24 mouse cellular contexts compared by ENCODE assay signal in genomic region chr11:113533931-113534330, GRCm38 (mm10).
DNase-seq lines count a peak whose midpoint lies in the region; ATAC-seq lines count a peak whose summit lies in the region.
"Had no signal": no experiment of that assay in that cellular context is flagged by ENCODE, and none has a peak within 500 bp of the region (broad histone marks: within the 10 kb centered on the region; RNA-seq: fewer than 3 reads in every experiment).

No protein-coding gene starts in this region.

- no peak overlapping the region for H3K4me3 ChIP-seq in forebrain, embryonic 15.5 days
- no peak overlapping the region for H3K4me3 ChIP-seq in forebrain, embryonic 11.5 days (ENCODE audit: low read depth, low read length)
- H3K4me3 ChIP-seq in midbrain, embryonic 14.5 days (replicated peaks; ENCODE audit: low read depth, low read length) = no peak overlapping the region
- no peak overlapping the region for H3K4me3 ChIP-seq in midbrain, embryonic 15.5 days
- H3K4me3 ChIP-seq in embryonic facial prominence, embryonic 12.5 days = no peak overlapping the region
- no peak overlapping the region for H3K4me3 ChIP-seq in neural tube, embryonic 14.5 days (ENCODE audit: low read depth, low read length)
- H3K4me3 ChIP-seq: embryonic facial prominence, embryonic 13.5 days; erythroblast, embryonic 14.5 days; heart, embryonic 15.5 days; limb, embryonic 13.5 days; liver, embryonic 13.5 days; lung, embryonic 15.5 days; megakaryocyte, embryonic 14.5 days had no signal

- no peaks in the 10 kb centered on the region for H3K36me3 ChIP-seq in forebrain, embryonic 15.5 days
- H3K36me3 ChIP-seq in forebrain, embryonic 11.5 days (ENCODE audit: control insufficient read depth, insufficient read depth, low read length) = no peaks in the 10 kb centered on the region
- no peaks in the 10 kb centered on the region for H3K36me3 ChIP-seq in midbrain, embryonic 14.5 days (ENCODE audit: control insufficient read depth, insufficient read depth, low read length)
- no peaks in the 10 kb centered on the region for H3K36me3 ChIP-seq in midbrain, embryonic 15.5 days (replicated peaks)
- H3K36me3 ChIP-seq in embryonic facial prominence, embryonic 12.5 days = no peaks in the 10 kb centered on the region
- H3K36me3 ChIP-seq in neural tube, embryonic 14.5 days (ENCODE audit: control insufficient read depth, insufficient read depth, low read length) = no peaks in the 10 kb centered on the region
- H3K36me3 ChIP-seq: embryonic facial prominence, embryonic 13.5 days; heart, embryonic 15.5 days; limb, embryonic 13.5 days; lung, embryonic 15.5 days had no signal

- peaks cover 18% of the 10 kb centered on the region for H3K4me1 ChIP-seq in forebrain, embryonic 15.5 days
- H3K4me1 ChIP-seq in forebrain, embryonic 11.5 days (replicated peaks; ENCODE audit: control insufficient read depth, insufficient read depth, low read length) = no peaks in the 10 kb centered on the region
- H3K4me1 ChIP-seq in midbrain, embryonic 14.5 days (ENCODE audit: control insufficient read depth, insufficient read depth, low read length) = no peaks in the 10 kb centered on the region; the same call in 1 of the 2 replicates
- H3K4me1 ChIP-seq in midbrain, embryonic 15.5 days = peaks cover 8% of the 10 kb centered on the region; the same call in 1 of the 2 replicates
- H3K4me1 ChIP-seq in embryonic facial prominence, embryonic 12.5 days = peaks cover 11% of the 10 kb centered on the region; the same call in 1 of the 2 replicates
- no peaks in the 10 kb centered on the region for H3K4me1 ChIP-seq in neural tube, embryonic 14.5 days (ENCODE audit: control insufficient read depth, insufficient read depth, low read length)
- H3K4me1 ChIP-seq: megakaryocyte, embryonic 14.5 days had no signal

- H3K27ac ChIP-seq in forebrain, embryonic 15.5 days (replicated peaks) = peak overlapping the region; percentile 17; the same call in 1 of the 2 replicates
- no peak overlapping the region for H3K27ac ChIP-seq in forebrain, embryonic 11.5 days (ENCODE audit: low read depth, low read length)
- no peak overlapping the region for H3K27ac ChIP-seq in midbrain, embryonic 14.5 days (replicated peaks; ENCODE audit: low read depth, low read length)
- H3K27ac ChIP-seq in midbrain, embryonic 15.5 days = no peak overlapping the region
- no peak overlapping the region for H3K27ac ChIP-seq in embryonic facial prominence, embryonic 12.5 days
- H3K27ac ChIP-seq in neural tube, embryonic 14.5 days (ENCODE audit: low read depth, low read length) = no peak overlapping the region
- H3K27ac ChIP-seq: embryonic facial prominence, embryonic 13.5 days; heart, embryonic 15.5 days; kidney, postnatal 0 days; limb, embryonic 13.5 days; liver, embryonic 13.5 days; lung, embryonic 15.5 days; stomach, postnatal 0 days had no signal

- no peak for DNase-seq in forebrain, embryonic 11.5 days (ENCODE audit: low spot score)
- DNase-seq in midbrain, embryonic 14.5 days = peak; percentile 62
- DNase-seq in right cerebral cortex, postnatal 14 days = no peak
- DNase-seq: adrenal gland, postnatal 25 days; cerebellum, adult 11 months; cerebellum, postnatal 14 days; heart, postnatal 36 days; kidney, adult 2 months; layer of hippocampus, adult 9-11 months; liver, embryonic 13.5 days; lung, postnatal 36 days; thymus, adult 2 months had no signal

- H3K9me3 ChIP-seq in forebrain, embryonic 15.5 days = no peaks in the 10 kb centered on the region
- H3K9me3 ChIP-seq in forebrain, embryonic 11.5 days (ENCODE audit: control insufficient read depth, low read length) = no peaks in the 10 kb centered on the region
- H3K9me3 ChIP-seq in midbrain, embryonic 14.5 days (ENCODE audit: control insufficient read depth, low read length) = no peaks in the 10 kb centered on the region
- H3K9me3 ChIP-seq in midbrain, embryonic 15.5 days = no peaks in the 10 kb centered on the region
- no peaks in the 10 kb centered on the region for H3K9me3 ChIP-seq in embryonic facial prominence, embryonic 12.5 days
- H3K9me3 ChIP-seq in neural tube, embryonic 14.5 days (ENCODE audit: control insufficient read depth, low read length) = no peaks in the 10 kb centered on the region
- H3K9me3 ChIP-seq: embryonic facial prominence, embryonic 13.5 days; heart, embryonic 15.5 days; limb, embryonic 13.5 days; liver, embryonic 13.5 days; lung, embryonic 15.5 days had no signal

- 44% methylated on average over 7 of the region's 7 CpGs for whole genome bisulfite sequencing in forebrain, embryonic 15.5 days
- WGBS in forebrain, embryonic 11.5 days = 76% methylated on average over 7 of the region's 7 CpGs
- 53% methylated on average over 7 of the region's 7 CpGs for WGBS in midbrain, embryonic 14.5 days
- 48% methylated on average over 7 of the region's 7 CpGs for whole genome bisulfite sequencing in midbrain, embryonic 15.5 days
- WGBS in embryonic facial prominence, embryonic 12.5 days = 47% methylated on average over 7 of the region's 7 CpGs
- WGBS in neural tube, embryonic 14.5 days = 29% methylated on average over 7 of the region's 7 CpGs

- H3K27me3 ChIP-seq in forebrain, embryonic 15.5 days = no peaks in the 10 kb centered on the region
- H3K27me3 ChIP-seq in forebrain, embryonic 11.5 days (ENCODE audit: control insufficient read depth, insufficient read depth, low read length) = no peaks in the 10 kb centered on the region
- no peaks in the 10 kb centered on the region for H3K27me3 ChIP-seq in midbrain, embryonic 14.5 days (ENCODE audit: control insufficient read depth, insufficient read depth, low read length)
- no peaks in the 10 kb centered on the region for H3K27me3 ChIP-seq in midbrain, embryonic 15.5 days (replicated peaks)
- no peaks in the 10 kb centered on the region for H3K27me3 ChIP-seq in embryonic facial prominence, embryonic 12.5 days
- H3K27me3 ChIP-seq in neural tube, embryonic 14.5 days (ENCODE audit: control insufficient read depth, insufficient read depth, low read length) = no peaks in the 10 kb centered on the region
- H3K27me3 ChIP-seq: embryonic facial prominence, embryonic 13.5 days; heart, embryonic 15.5 days; limb, embryonic 13.5 days; liver, embryonic 13.5 days; lung, embryonic 15.5 days; megakaryocyte, embryonic 14.5 days had no signal

- no peak overlapping the region for H3K4me2 ChIP-seq in forebrain, embryonic 15.5 days (replicated peaks)
- H3K4me2 ChIP-seq in forebrain, embryonic 11.5 days (ENCODE audit: low read depth, low read length, severe bottlenecking) = no peak overlapping the region
- no peak overlapping the region for H3K4me2 ChIP-seq in midbrain, embryonic 14.5 days (ENCODE audit: low read length)
- H3K4me2 ChIP-seq in midbrain, embryonic 15.5 days = no peak overlapping the region
- no peak overlapping the region for H3K4me2 ChIP-seq in embryonic facial prominence, embryonic 12.5 days (replicated peaks)
- no peak overlapping the region for H3K4me2 ChIP-seq in neural tube, embryonic 14.5 days (ENCODE audit: low read depth, low read length)
- H3K4me2 ChIP-seq: embryonic facial prominence, embryonic 13.5 days; heart, embryonic 15.5 days; limb, embryonic 13.5 days; liver, embryonic 13.5 days; lung, embryonic 15.5 days had no signal

- H3K9ac ChIP-seq in forebrain, embryonic 15.5 days (replicated peaks) = no peak overlapping the region
- no peak overlapping the region for H3K9ac ChIP-seq in forebrain, embryonic 11.5 days (ENCODE audit: low read length)
- H3K9ac ChIP-seq in midbrain, embryonic 14.5 days (replicated peaks; ENCODE audit: low read length) = no peak overlapping the region
- H3K9ac ChIP-seq in midbrain, embryonic 15.5 days = no peak overlapping the region
- H3K9ac ChIP-seq in embryonic facial prominence, embryonic 12.5 days = no peak overlapping the region
- no peak overlapping the region for H3K9ac ChIP-seq in neural tube, embryonic 14.5 days (replicated peaks; ENCODE audit: low read depth, low read length)
- H3K9ac ChIP-seq: embryonic facial prominence, embryonic 13.5 days; heart, embryonic 15.5 days; limb, embryonic 13.5 days; liver, embryonic 13.5 days; lung, embryonic 15.5 days had no signal

- peak; percentile 48; the same call in 1 of the 2 replicates for ATAC-seq in forebrain, embryonic 15.5 days (replicated peaks)
- ATAC-seq in forebrain, embryonic 11.5 days (replicated peaks; ENCODE audit: low FRiP score) = no peak
- no peak; the same call in 1 of the 2 replicates for ATAC-seq in midbrain, embryonic 14.5 days (ENCODE audit: low FRiP score, low TSS enrichment)
- no peak for ATAC-seq in midbrain, embryonic 15.5 days (replicated peaks)
- ATAC-seq in embryonic facial prominence, embryonic 12.5 days (ENCODE audit: insufficient number of reproducible peaks, insufficient read depth, low FRiP score, low TSS enrichment) = peak; percentile 22; the same call in 1 of the 2 replicates
- ATAC-seq in neural tube, embryonic 14.5 days (ENCODE audit: low read depth) = peak; percentile 41; the same call in 1 of the 2 replicates

Comparison
In these comparisons a context has a peak if more than half of its experiments do, and no peak if none do; other contexts are left out.
1. ATAC-seq: peak in forebrain, embryonic 15.5 days (single experiment), embryonic facial prominence, embryonic 12.5 days (single experiment) and neural tube, embryonic 14.5 days (single experiment); none in forebrain, embryonic 11.5 days (single experiment), midbrain, embryonic 14.5 days (single experiment) and midbrain, embryonic 15.5 days (single experiment).